Mouse (Mus musculus): ENCODE data around the gene Otx2. TPM values are rescaled to one million over a fixed set of nuclear protein-coding genes. Genes with fewer than 3 reads are reported as not detected.

The Otx2 gene
- total RNA-seq, 2 experiments from 2014 or later, result not detected

GRCm38 (mm10) chr14:48655792-48656550, 17.6 kb downstream of the Otx2 start:
- intact Hi-C loops (cut with DNase I), result no loop called here
- no peak for TF ChIP-seq CTCF (IDR thresholded peaks at IDR 0.05)
- H3K4me3 ChIP-seq, result no peak overlapping the region

GRCm38 (mm10) chr14:48655073-48655791, 18.4 kb downstream of the Otx2 start:
- no peak for TF ChIP-seq CTCF (IDR thresholded peaks at IDR 0.05)
- no peak overlapping the region for H3K27ac ChIP-seq
- DNase-seq, result no peak
- intact Hi-C loops (cut with DNase I), result no loop called here
- H3K4me3 ChIP-seq, result no peak overlapping the region

More at GRCm38 (mm10) chr14:48655792-48656550, 17.6 kb downstream of the Otx2 start:
- DNase-seq, result no peak
- no peak overlapping the region for H3K27ac ChIP-seq

GRCm38 (mm10) chr14:48654551-48655072, 19.0 kb downstream of the Otx2 start:
- TF ChIP-seq CTCF (IDR thresholded peaks at IDR 0.05), result no peak
- intact Hi-C loops (cut with DNase I), result no loop called here
- Histone ChIP-seq H3K4me3 (no peak overlapping the region), H3K27ac (no peak overlapping the region)
- no peak for DNase-seq

GRCm38 (mm10) chr14:48653676-48654510, 19.7 kb downstream of the Otx2 start:
- intact Hi-C loops (cut with DNase I), result no loop called here
- no peak for DNase-seq
- Histone ChIP-seq H3K4me3 (no peak overlapping the region), H3K27ac (no peak overlapping the region)
- TF ChIP-seq CTCF (IDR thresholded peaks at IDR 0.05), result no peak

- no peak for DNase-seq
- Histone ChIP-seq H3K4me3 (no peak overlapping the region), H3K27ac (no peak overlapping the region)
- intact Hi-C loops (cut with DNase I), result no loop called here
- TF ChIP-seq CTCF (IDR thresholded peaks at IDR 0.05), result no peak
These were observed 20.5 kb downstream of the Otx2 start for GRCm38 (mm10) chr14:48653081-48653480.

- H3K4me3 ChIP-seq, result no peak overlapping the region
- no peak for TF ChIP-seq CTCF (IDR thresholded peaks at IDR 0.05)
- no peak for DNase-seq
- no peak overlapping the region for H3K27ac ChIP-seq
- intact Hi-C loops (cut with DNase I), result no loop called here
These were observed 21.4 kb downstream of the Otx2 start for GRCm38 (mm10) chr14:48652256-48652655.

- intact Hi-C loops (cut with DNase I), result no loop called here
- Histone ChIP-seq H3K4me3 (no peak overlapping the region), H3K27ac (no peak overlapping the region)
- no peak for DNase-seq
- TF ChIP-seq CTCF (IDR thresholded peaks at IDR 0.05), result no peak
These were observed 22.0 kb downstream of the Otx2 start for GRCm38 (mm10) chr14:48651471-48652211.

GRCm38 (mm10) chr14:48641462-48642395, 31.9 kb downstream of the Otx2 start:
- Histone ChIP-seq H3K27ac (no peak overlapping the region), H3K4me3 (no peak overlapping the region)
- intact Hi-C loops (cut with DNase I), result no loop called here
- TF ChIP-seq CTCF (IDR thresholded peaks at IDR 0.05), result no peak
- no peak for DNase-seq

- Histone ChIP-seq H3K4me3 (no peak overlapping the region), H3K27ac (no peak overlapping the region)
- DNase-seq, result no peak
- intact Hi-C loops (cut with DNase I), result no loop called here
- no peak for TF ChIP-seq CTCF (IDR thresholded peaks at IDR 0.05)
These were observed 40.5 kb downstream of the Otx2 start for GRCm38 (mm10) chr14:48633141-48633540.

- DNase-seq, result no peak
- intact Hi-C loops (cut with DNase I), result no loop called here
- Histone ChIP-seq H3K27ac (no peak overlapping the region), H3K4me3 (no peak overlapping the region)
- no peak for TF ChIP-seq CTCF (IDR thresholded peaks at IDR 0.05)
These were observed 41.3 kb downstream of the Otx2 start for GRCm38 (mm10) chr14:48632335-48632734.

GRCm38 (mm10) chr14:48631486-48631885, 42.1 kb downstream of the Otx2 start:
- no peak for DNase-seq
- TF ChIP-seq CTCF (IDR thresholded peaks at IDR 0.05), result no peak
- no peak overlapping the region for H3K27ac ChIP-seq
- intact Hi-C loops (cut with DNase I), result no loop called here
- no peak overlapping the region for H3K4me3 ChIP-seq

Data from gastrocnemius, adult 2 months (tissue).